Mouse (Mus musculus) kidney, adult 8-10 months (tissue): Measurements from ENCODE around the gene Scnn1a.
A peak's percentile ranks its signal among the peaks of the same experiment; 100 is the strongest.

Experiments
- DNase-seq, 2 experiments: peaks; one replicate each; pipeline ENCODE4 v3.0.0; 2022

Scnn1a gene

DNA sequence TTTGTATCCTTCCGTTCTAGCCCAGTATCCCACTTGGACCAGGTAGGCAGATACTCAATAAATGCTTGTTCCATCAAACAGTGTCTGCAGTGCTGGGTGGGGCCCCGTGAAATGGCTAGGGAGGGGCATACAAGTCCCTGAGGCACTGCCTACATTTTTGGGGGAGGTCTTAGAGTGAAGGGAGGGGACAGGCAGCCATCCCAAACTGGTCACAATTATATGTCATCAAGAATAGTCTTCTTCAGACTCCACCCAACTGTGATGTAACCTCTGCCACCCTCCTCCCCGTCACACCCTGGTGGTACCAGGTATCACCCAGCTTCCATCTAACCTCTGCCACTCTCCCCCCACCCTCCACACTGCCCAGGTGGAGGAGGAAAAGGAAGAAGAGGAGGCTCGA, 24.4 kb downstream of the Scnn1a start:
- no peak for DNase-seq

DNA sequence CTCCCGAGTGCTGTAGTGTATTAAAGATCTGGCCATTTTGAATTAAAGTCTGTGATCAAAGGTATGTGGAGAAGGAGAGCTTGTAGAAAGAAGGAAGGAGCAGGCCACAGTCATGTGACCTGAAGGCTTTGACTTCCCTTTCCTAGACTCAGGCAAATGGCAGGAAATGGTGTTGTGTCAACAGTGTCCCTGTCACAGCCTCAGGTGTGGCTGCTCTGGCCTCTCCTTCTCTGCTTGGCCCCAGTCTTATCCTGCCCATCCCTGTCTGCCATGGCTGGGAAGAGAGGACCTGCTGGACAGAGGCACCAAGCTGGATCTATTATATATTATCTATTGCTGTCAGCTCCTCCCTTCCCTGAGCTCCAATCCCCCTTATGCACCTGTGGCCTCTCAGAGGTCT, 25.2 kb downstream of the Scnn1a start:
- no peak for DNase-seq

DNA sequence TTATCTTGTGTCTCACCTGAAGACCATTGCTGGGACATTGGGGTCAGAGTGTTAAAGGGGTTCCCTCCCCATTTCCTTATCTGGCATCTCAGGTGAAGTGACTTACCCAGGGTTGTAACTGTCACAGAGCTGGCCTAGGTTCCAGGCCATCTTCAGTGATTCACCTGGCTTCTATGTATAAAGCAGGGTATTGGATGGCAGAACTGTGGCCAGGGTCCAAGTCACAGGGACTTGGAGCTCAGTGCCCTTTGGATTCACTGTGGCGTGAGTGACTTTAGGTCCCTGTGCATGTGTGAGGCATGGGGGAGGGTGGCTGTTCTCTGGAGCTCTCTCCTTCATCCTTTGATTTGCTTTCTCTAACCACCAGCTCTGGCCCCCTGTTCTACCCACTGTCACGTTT, 25.6 kb downstream of the Scnn1a start:
- DNase-seq = peak in 1 of 2 experiments; percentile 50

DNA sequence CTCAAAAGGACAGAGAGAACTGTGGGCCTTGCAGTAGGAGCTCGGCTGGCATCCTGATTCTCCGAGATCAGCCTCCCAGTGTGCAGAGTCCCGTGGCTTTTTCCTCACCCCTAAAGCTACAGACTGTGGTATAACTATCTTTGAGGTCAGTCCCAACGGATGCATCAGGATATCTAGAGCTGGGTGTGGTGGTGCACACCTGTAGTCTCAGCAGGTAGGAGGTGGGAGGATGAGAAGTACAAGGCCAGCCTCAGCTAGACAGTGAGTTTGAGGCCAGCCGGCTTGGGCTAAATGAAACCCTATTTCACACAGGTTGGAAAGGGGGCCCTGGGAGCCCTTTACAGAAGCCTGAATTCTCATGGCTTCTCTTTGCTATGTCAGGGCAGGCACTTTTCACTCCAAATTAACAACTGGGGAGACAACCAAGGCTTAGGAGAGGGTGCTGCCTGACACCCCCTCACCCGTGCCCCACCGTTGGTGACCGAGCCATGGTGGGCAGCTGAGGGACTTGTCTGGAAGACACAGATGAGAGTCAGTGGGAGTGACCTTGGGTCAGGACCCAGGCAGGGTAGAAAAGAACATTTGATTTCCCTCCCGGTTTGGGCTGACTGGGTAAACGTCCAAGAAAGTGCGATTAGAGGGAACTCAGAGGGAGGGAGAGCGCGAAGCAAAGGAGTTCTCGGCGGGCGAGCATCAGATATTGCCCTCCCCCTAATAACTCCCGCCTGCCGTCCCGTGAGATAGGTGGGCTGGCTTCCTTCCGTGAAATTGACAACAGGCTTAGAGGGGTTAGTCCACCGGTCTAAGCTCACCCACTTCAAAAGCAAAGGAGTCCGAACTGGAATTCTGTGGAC, 28.5 kb downstream of the Scnn1a start, which contains the start of gene Tnfrsf1a:
TSS of gene Tnfrsf1a (plus strand) at position 642 of the 854 bp plus-strand sequence.
- no peak for DNase-seq

DNA sequence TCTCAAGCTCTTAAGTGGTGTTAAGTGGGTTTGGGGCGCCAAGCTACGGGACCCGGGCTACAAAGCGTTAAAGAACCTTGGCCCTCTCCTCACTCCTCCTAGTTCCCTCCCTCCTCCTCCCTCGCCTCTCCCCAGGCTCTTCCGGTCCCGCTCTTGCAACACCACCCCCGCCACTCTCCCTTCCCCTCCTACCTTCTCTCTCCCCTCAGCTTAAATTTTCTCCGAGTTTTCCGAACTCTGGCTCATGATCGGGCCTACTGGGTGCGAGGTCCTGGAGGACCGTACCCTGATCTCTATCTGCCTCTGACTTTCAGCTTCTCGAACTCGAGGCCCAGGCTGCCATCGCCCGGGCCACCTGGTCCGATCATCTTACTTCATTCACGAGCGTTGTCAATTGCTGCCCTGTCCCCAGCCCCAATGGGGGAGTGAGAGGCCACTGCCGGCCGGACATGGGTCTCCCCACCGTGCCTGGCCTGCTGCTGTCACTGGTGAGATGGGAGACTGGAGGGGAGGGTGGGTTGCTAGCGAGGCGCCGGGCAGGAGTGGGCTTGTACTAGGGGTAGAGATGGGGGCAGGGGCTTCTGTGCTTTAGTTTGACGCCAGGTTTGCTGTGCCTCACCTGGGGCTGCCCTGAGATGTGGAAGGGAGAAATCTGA, 29.2 kb downstream of the Scnn1a start:
- DNase-seq = peak; percentile 67 to 79

DNA sequence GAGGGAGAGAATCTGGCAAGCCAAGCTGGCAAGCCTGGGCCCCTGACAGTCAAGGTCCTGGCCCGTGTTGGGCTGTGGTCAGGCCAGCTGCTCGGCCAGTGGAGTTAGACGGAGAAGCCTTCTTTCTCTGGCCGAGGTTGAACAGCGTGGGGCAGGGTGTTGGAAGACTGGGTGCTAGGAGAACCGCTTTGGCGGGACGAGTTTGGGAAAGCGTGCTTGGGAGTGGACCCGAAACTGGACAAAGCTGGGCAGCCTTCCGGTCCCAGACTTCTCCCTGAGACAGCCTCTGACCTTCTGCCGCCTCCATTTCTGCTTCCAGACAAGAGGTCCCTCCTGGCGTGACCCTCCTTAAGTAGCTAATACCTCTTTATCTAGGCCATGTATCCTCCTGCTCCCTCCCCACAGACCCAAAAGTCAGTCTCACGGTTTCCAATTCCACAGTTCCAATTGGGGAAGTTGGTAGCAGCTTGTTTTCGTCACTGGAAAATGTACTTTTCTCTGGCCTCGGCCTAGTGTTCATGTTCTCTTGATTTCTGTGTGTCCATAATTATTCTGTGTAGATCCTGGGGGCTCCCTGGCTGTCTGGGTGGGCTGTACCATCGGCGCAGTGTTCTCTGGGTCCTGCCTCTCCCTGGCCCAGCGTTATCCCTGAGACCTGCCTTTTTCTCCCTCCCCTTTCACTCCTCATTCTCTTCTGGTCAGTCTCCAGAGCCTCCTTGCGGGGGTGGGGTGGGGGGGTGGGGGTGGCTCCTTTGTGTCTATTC, 30.0 kb downstream of the Scnn1a start:
- DNase-seq = no peak

DNA sequence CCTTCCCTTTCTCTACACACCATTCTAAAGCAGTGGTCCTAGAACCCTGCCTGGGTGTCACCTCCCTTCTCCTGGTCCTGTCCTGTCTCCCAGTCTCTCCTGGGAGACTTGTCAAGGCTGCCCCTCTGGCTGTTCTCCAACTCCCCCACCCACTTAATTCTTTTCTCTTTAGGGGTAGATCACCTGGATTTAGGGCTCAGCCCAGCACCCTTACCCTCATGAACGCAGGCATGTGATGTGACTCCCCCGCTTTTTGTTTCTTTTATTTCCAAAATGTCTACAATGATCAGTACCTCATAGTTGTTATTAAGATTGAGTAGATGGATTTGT, 30.5 kb downstream of the Scnn1a start:
- no peak for DNase-seq

DNA sequence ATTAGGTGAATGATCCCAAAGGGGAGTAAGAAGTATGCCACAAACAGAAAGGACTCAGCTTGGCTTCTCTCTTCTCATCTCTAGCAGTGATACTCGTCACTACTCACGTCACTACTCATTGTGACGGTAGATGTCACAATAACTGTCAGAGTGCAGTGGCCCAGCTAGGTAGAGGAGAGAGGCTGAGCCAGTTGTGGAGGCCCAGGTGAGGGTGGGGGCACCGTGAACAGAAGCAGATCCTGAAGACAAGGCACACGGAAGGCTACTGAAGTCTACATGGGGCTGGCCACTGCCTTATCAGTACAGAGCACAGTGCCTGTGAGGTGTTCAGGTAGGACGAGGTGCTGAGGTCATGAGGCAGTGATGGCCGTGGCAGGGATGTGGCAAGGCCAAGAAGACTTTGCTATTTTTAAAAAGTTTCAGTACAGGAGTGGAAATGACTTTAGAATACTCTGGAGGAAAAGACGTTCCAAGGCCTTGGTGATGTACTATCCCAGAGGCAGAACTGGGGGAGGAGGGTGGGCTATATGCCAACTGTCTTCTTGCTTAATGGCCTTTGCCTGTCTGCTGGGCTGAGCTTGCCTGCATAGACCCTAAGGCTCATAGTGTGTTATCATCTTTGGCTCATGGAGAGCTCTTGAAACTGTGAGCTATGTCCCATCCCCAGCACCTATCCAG, 31.0 kb downstream of the Scnn1a start:
- DNase-seq = no peak

DNA sequence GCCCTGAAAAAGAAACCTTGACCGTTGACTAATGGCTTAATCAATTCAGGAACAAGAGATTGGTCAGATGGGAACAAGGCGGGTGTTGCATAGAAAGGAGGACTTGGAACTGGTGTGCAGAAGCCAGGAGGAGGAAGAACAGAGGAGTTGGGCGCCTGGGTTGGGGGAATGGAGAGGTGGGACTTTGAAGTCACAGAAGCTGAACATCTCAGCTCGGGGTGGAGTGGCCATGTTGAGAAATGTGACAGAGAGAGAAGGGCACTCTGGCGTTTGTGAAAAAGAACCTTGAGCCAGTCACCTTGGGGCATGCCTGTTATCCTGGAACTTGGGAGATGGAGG, 31.6 kb downstream of the Scnn1a start:
- no peak for DNase-seq

DNA sequence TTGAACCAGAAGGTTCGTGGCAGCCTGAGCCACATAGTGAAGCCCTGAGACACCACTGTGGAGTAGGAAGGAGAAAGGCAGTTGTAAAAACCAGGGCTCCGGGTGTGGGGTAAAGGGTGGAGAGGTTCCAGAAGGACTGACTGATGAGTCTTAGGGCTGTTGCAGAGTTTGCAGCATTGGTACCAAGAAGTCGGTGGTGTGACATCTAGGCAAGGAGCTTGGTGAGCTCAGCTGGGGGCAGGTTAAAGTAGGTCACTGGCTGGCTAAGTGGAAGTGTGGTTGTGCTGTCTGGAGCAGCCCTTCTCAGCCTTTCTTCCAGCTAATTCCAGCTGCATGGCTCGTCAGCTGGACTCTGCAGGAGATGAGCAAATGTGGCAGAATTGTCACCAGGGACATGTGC, 32.4 kb downstream of the Scnn1a start:
- DNase-seq = no peak

DNA sequence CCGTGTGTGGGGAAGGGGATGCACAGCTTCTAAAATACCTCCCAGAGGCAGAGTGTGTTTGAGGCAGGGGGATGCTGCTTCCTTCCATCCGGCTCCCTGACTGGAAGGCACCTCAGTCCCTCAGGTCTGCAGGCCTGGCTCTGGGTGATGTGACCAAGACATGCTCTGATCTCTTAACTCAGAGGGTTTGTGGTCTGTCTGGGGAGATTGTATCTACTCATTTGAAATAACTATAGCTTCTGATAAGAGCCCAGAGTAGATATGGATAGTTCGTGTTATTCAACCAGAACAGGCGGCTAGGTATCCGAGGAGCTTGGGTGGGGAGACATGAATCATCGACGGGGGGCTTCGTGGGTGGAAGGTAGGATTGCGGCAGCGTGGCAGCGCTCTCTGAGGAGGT, 32.8 kb downstream of the Scnn1a start:
- DNase-seq = no peak

DNA sequence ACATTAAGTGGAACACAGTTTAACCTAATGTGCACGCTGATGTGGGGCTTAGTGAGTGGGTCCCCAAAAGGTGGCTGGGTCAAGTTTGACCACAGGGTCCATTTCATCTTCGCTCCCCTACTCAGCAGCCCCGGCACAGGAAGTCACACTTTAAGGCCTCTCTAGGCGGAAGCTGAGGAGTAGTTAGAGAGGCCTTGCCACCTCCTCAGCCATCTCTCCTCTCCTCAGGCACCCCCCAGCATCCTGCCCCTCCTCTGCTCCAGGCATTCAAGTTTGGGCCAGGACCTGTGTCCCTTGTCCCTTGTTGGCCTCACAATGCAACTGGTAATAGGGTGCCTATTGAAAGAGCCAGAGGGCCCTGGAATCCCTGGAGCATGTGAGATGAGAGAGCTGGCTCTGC, 33.2 kb downstream of the Scnn1a start:
- no peak for DNase-seq

DNA sequence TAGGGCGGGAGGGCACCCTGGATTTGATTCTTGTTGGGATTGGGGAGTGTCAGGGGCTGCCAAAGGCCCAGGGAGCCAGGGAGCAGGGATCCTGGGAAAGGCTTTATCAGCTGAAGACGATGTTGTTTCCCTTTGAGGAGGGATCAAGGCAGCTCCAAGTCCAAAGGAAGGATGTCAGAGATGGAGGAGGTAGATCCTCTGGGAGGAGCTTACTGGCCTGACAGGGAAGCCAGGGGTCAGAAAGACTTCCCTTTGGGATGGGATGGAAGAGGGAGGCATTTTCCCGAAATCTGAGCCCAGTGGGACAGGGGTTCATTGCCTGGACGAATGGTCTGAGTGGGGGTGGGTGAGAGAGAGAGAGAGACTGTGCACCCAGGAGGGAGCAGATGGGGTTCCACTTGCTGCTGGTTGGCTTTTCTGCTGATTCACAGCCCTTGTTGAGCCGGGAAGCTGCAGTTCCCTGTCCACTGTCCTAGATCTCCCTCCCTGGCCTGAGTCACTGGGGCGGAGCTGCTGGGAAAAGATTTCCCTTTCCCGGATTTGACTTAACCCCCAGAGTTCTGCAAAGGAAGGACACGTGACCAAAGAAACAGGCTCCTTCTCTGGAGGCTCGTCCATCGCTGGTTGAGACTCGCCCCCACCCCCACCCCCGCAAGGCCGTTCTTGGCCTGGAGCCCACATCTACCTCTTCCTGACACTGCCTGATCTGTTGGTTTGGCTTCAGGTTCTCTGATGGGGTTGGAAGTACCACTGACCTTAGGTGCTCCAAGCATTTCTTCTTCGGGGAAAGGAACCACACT, 34.1 kb downstream of the Scnn1a start:
- peak; percentile 71 to 81 for DNase-seq

DNA sequence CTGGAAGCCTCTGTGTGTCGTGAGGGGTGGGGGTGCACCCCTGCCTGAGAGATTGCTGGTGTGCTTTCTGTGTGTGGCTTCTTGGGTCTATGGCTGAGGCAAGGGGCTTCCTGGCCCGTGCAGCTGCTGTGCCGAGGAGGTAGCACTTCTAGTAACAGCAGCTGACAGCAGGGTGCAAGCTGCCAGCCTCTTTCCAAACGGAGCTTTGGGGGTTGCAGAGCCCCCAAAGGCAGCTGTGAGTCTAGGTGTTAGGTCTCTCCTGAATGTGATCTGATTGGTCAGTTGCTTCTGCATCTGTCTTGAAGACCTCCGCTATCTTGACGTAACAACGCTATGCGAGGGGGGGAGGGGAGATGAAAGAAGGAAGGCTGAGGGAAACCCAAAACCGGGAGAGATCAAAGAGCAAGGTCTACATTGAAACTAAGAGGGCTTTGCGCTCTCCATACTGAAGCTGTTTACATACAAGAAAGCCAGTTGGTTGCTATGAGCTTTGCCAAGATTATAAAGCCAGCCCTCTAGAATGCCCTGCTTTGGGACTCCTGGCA, 34.8 kb downstream of the Scnn1a start:
- DNase-seq = no peak

DNA sequence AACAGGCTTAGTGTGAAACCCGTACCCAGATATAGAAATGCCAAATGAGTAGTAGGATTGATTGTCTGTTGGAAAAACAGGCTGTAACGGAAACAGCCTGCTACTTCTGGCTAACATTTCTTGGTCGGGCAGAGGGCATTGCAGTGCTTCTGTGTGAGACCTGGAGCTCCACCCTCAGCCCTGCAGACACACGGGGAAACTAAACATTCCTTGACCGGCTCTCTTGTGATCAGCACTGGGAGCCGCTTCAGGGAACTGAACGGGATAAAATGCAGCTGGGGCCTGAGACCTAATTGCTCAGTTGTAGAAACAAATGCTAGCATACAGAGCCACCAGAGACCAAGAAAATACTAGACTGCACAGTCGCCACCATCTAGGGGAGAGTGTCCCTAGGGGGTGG, 35.8 kb downstream of the Scnn1a start:
- DNase-seq = no peak

DNA sequence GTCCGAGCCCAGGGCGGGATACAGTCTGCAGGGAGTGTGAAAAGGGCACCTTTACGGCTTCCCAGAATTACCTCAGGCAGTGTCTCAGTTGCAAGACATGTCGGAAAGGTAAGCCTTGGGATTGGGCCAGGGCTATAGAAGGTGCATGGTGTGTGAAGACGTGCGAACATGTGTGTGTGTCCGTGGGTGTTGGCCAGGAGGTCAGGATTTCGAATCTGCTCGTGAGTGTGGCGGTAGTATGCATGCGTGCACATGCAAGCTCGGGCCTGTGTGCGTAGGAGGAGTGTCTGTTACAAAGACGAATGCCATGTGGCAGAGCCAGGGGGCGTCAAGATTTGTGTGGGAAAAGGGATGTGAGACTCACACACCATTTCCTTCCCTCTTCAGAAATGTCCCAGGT, 36.9 kb downstream of the Scnn1a start:
- DNase-seq = no peak

DNA sequence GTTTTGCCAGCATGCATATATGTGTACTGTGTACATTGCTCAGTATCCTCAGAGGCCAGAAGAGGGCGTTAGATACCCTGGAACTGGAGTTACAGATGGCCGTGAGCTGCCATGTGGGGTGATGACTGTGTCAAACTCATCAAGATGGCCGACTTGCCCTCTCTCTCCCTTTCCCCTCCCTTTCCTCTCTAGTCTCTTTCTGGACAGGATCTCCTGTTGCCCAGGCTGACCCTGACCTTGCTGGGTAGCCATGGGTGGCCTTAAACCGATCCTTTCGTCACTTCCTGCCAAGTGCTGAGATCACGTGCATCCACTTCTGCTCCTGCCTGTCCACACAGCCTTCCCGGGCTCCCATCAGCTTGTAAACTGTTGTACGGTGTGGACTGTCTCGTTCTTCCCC, 39.5 kb downstream of the Scnn1a start:
- DNase-seq = no peak

DNA sequence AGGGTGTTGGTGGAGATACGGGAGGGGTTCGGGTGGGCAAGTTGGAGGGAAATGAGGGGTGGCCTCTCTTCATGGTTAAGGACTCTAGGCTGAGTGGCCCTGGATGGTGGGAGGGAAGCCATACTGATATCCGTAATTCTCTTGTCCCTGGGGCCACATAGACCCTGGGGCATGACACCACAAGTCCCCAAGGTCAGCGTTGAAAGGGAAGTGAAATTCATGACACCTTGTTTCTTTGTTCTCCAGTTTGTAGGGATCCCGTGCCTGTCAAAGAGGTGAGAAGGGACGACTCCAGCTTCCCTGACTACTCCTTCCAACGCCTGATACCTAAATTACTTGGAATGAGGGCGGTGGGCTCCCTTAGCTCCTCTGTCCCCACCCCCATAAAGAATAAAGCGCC, 40.4 kb downstream of the Scnn1a start:
- DNase-seq = no peak

DNA sequence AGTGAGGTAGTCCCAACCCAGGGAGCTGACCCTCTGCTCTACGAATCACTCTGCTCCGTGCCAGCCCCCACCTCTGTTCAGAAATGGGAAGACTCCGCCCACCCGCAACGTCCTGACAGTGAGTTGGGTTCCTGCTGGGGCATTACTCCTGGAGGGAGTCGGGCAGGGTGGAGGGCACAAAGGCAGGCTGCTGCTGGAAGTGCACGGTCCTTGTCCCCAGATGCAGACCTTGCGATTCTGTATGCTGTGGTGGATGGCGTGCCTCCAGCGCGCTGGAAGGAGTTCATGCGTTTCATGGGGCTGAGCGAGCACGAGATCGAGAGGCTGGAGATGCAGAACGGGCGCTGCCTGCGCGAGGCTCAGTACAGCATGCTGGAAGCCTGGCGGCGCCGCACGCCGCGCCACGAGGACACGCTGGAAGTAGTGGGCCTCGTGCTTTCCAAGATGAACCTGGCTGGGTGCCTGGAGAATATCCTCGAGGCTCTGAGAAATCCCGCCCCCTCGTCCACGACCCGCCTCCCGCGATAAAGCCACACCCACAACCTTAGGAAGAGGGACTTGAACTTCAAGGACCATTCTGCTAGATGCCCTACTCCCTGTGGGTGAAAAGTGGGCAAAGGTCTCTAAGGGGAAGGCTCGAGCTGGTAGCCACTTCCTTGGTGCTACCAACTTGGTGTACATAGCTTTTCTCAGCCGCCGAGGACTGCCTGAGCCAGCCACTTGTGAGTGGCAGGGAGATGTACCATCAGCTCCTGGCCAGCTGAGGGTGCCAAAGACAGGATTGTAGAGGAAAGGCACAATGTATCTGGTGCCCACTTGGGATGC, 41.2 kb downstream of the Scnn1a start:
- peak; percentile 72 to 79 for DNase-seq

DNA sequence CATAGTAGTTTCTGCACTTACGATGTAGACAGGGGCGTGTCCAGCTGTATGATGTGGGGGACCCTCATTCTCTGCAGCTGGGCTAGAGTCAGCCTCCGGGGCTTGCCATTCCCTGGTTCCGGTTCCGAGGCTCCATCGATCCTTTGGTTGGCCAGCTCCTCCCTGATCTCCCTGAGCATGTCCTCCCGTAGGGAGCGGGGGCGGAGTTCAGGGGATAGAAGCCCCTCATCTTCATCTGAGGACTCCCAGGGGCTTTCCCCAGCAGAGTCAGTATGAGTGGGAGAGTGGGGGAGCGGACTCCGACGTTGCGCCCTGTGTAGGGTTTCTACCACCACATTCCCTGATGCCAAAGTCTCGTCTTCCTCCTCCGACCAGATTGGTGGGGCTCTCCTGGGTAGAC, 42.6 kb downstream of the Scnn1a start:
- no peak for DNase-seq
